Mouse (Mus musculus) cortical plate, adult 2 months (tissue): ENCODE results near the gene Tanc2. TPM values are rescaled to one million over a fixed set of nuclear protein-coding genes. Genes with fewer than 3 reads are reported as not detected.

ENCODE experiments used
- H3K27ac ChIP-seq: fragments of 200-500 bp; 2 replicates; pipeline ENCODE4 v1.5.1; 2012; ENCODE audit warnings: low read length, control low read depth, inconsistent platforms; ENCODE audit not compliant: insufficient read depth
- H3K4me1 ChIP-seq: fragments of 200-500 bp; 2 replicates; pipeline ENCODE4 v1.6.1; 2011; ENCODE audit warnings: low read length; ENCODE audit not compliant: control insufficient read depth, insufficient read depth
- H3K4me3 ChIP-seq: fragments of 200-500 bp; 2 replicates; pipeline ENCODE4 v1.5.1; 2011; ENCODE audit warnings: mild to moderate bottlenecking, low read length, control low read depth; ENCODE audit not compliant: insufficient read depth
- CTCF ChIP-seq: fragments of 200-500 bp; IDR thresholded peaks from 2 replicates; pipeline ENCODE4 v1.5.1; 2011; ENCODE audit warnings: mild to moderate bottlenecking, control low read depth, low read length; ENCODE audit not compliant: insufficient read depth; ENCODE audit errors: extremely low read depth
- POLR2A ChIP-seq: fragments of 200-500 bp; IDR thresholded peaks from 2 replicates; pipeline ENCODE4 v1.6.1; 2011; ENCODE audit warnings: mild to moderate bottlenecking, low read length, control low read depth; ENCODE audit not compliant: insufficient read depth; ENCODE audit errors: extremely low read depth
- polyA plus RNA-seq: library from polyadenylated mRNA; depleted of rRNA; stranded (reverse); fragments of >200 nt; gene quantifications from 2 replicates; pipeline ENCODE4 v1.2.3, GENCODE M21; 2012

Gene Tanc2
- polyA plus RNA-seq, 1 experiment: 58.5 TPM

- H3K27ac ChIP-seq: no peak overlapping the region
- TF ChIP-seq CTCF: no peak
- H3K4me1 ChIP-seq: peaks cover 1% of the 10 kb centered on the region; the same call in 1 of the 2 replicates
- H3K4me3 ChIP-seq: no peak overlapping the region
Measured at GRCm38 (mm10) chr11:105823246-105823645, 233.5 kb downstream of the Tanc2 start.

- peaks cover 5% of the 10 kb centered on the region for H3K4me1 ChIP-seq
- H3K27ac ChIP-seq: no peak overlapping the region
- TF ChIP-seq CTCF (no peak), POLR2A (no peak)
- no peak overlapping the region for H3K4me3 ChIP-seq
Measured at GRCm38 (mm10) chr11:105823759-105824158, 234.0 kb downstream of the Tanc2 start.

GRCm38 (mm10) chr11:105828175-105828574, 238.4 kb downstream of the Tanc2 start:
- no peak overlapping the region for H3K4me3 ChIP-seq
- TF ChIP-seq CTCF (no peak), POLR2A (no peak)
- peaks cover 6% of the 10 kb centered on the region for H3K4me1 ChIP-seq
- H3K27ac ChIP-seq: peak overlapping the region; percentile 64; the same call in 1 of the 2 replicates

GRCm38 (mm10) chr11:105835209-105835608, 245.4 kb downstream of the Tanc2 start:
- Histone ChIP-seq H3K27ac (peak overlapping the region; percentile 77), H3K4me3 (no peak overlapping the region), H3K4me1 (no peaks in the 10 kb centered on the region; the same call in 1 of the 2 replicates)
- TF ChIP-seq CTCF (no peak), POLR2A (no peak)

GRCm38 (mm10) chr11:105836344-105836891, 246.6 kb downstream of the Tanc2 start:
- no peaks in the 10 kb centered on the region; the same call in 1 of the 2 replicates for H3K4me1 ChIP-seq
- peak overlapping the region; percentile 77; the same call in 1 of the 2 replicates for H3K27ac ChIP-seq
- TF ChIP-seq CTCF: no peak
- TF ChIP-seq POLR2A: no peak
- no peak overlapping the region for H3K4me3 ChIP-seq

- Histone ChIP-seq H3K4me1 (no peaks in the 10 kb centered on the region; the same call in 1 of the 2 replicates), H3K4me3 (no peak overlapping the region), H3K27ac (no peak overlapping the region)
- TF ChIP-seq POLR2A (no peak), CTCF (no peak)
Measured at GRCm38 (mm10) chr11:105837962-105838361, 248.2 kb downstream of the Tanc2 start.

GRCm38 (mm10) chr11:105845901-105846300, 256.1 kb downstream of the Tanc2 start:
- no peaks in the 10 kb centered on the region for H3K4me1 ChIP-seq
- TF ChIP-seq CTCF: no peak
- TF ChIP-seq POLR2A: no peak
- 0 out of 2 replicates have a peak overlapping the region, but pooled peaks have one; percentile 45 for H3K27ac ChIP-seq
- H3K4me3 ChIP-seq: no peak overlapping the region

- no peak for TF ChIP-seq CTCF
- no peak for TF ChIP-seq POLR2A
- Histone ChIP-seq H3K4me3 (no peak overlapping the region), H3K4me1 (peaks cover 5% of the 10 kb centered on the region; the same call in 1 of the 2 replicates), H3K27ac (peak overlapping the region; percentile 77; the same call in 1 of the 2 replicates)
Measured at GRCm38 (mm10) chr11:105855504-105855903, 265.7 kb downstream of the Tanc2 start.

GRCm38 (mm10) chr11:105858063-105858462, 268.3 kb downstream of the Tanc2 start:
- TF ChIP-seq CTCF (peak; percentile 22; the same call in 1 of the 2 replicates), POLR2A (no peak)
- no peak overlapping the region for H3K27ac ChIP-seq
- H3K4me1 ChIP-seq: peaks cover 5% of the 10 kb centered on the region; the same call in 1 of the 2 replicates
- no peak overlapping the region for H3K4me3 ChIP-seq

GRCm38 (mm10) chr11:105885558-105885957, 295.8 kb downstream of the Tanc2 start:
- H3K4me1 ChIP-seq: no peaks in the 10 kb centered on the region; the same call in 1 of the 2 replicates
- H3K4me3 ChIP-seq: no peak overlapping the region
- H3K27ac ChIP-seq: no peak overlapping the region
- no peak for TF ChIP-seq CTCF
- TF ChIP-seq POLR2A: no peak

- Histone ChIP-seq H3K4me3 (no peak overlapping the region), H3K27ac (no peak overlapping the region), H3K4me1 (no peaks in the 10 kb centered on the region; the same call in 1 of the 2 replicates)
- TF ChIP-seq CTCF (no peak), POLR2A (no peak)
Measured at GRCm38 (mm10) chr11:105887281-105887680, 297.5 kb downstream of the Tanc2 start.
